Mouse (Mus musculus) CD4-positive, CD25-positive, alpha-beta regulatory T cell, adult 4 months (primary cell): Measurements from ENCODE around the gene Cpne5. TPM values are rescaled to one million over a fixed set of nuclear protein-coding genes. Genes with fewer than 3 reads are reported as not detected.

ENCODE experiments used
- ATAC-seq: one replicate; pipeline ENCODE4 v1.8.0; 2017
- polyA plus RNA-seq, 2 experiments: library from polyadenylated mRNA; unstranded; fragments of 100-300 nt; shearing (Covaris generic); gene quantifications; one replicate each; pipeline ENCODE4 v1.2.1; 2017

Cpne5 gene
- polyA plus RNA-seq, 2 experiments from 2014 or later: 2.2 to 2.3 TPM

DNA sequence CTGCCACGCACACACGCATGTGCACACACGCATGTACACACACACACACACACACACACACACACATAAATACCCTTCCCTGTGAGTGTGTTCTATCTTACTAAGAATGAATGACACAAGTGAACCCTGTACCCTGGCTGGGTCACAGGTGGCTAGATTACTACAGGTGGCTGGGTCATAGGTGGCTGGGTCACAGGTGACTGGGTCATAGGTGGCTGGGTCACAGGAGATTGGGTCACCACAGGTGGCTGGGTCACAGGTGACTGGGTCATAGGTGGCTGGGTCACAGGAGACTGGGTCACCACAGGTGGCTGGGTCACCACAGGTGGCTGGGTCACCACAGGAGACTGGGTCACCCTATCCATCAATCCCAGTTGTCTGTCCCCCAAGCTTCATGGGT is 27.9 kb downstream of the Cpne5 start:
- ATAC-seq: no peak

- no peak for ATAC-seq
Measured at GRCm38 (mm10) chr17:29206052-29206451, 31.9 kb downstream of the Cpne5 start.

- no peak for ATAC-seq
Measured at GRCm38 (mm10) chr17:29202604-29203003, 35.4 kb downstream of the Cpne5 start.

DNA sequence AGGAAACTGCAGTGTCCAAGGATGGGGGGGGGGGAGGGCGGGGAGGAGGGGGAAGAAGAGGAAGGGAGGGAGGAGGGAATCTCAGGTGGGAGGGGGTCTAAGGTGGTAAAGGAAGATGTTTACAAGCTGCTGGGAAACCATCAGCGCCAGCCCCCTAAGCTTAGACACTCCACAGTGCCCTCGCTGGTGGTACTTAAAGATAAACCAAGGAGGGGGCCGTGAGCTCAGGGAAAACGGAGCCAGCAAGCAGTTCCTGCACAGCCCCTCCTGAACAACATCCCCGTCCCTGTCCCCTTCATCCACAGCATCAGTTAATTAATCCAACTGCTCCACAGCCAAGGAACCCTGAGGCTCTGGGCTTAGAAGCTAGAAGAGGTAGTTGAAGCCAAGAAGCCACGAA is 38.1 kb downstream of the Cpne5 start:
- ATAC-seq: no peak

- peak; percentile 99 for ATAC-seq
Measured at GRCm38 (mm10) chr17:29199151-29199800, 38.7 kb downstream of the Cpne5 start.

GRCm38 (mm10) chr17:29195579-29195978 is 42.4 kb downstream of the Cpne5 start:
- no peak for ATAC-seq

- ATAC-seq: no peak
Measured at GRCm38 (mm10) chr17:29188989-29189388, 49.0 kb downstream of the Cpne5 start.

DNA sequence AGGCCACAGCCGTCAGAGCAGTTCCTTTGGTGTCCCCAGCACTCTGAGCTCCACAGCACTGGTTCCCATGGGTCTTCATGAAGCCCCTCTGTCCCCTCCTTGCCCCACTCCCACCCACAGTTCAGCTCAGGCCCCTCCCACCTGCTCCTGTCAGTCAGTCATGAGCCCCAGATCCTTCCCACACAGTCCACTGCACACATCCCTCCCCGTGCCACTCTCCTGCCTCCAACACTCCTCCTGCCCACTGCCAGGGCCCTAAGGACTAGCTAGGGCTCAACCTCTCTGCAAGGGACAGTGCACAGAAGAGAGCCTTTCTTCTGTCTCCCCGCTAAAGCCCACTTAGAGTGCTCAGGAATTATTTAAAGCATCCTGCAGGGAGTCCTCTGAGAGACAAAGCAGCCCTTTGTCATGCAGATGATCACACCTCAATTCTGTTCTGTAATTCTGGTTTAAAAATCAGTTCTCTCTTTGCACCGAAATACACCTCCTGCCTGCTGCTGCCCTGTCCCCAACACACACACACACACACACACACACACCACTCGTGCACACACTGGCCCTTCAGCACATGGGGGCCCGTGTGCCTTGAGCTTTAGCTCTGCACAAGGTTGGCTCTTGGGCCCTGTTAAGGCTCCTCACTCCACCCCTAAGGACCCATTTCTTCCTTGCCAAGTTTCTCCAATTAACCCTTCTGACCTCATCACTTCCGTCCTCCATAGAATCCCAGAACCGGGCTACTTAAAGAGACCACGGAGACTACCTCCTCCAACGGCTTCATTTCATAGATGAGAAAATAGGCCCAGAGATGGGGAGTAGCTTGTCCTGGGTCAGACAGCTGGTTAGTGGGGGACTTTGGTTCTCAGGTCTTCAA is 50.7 kb downstream of the Cpne5 start:
- no peak for ATAC-seq

DNA sequence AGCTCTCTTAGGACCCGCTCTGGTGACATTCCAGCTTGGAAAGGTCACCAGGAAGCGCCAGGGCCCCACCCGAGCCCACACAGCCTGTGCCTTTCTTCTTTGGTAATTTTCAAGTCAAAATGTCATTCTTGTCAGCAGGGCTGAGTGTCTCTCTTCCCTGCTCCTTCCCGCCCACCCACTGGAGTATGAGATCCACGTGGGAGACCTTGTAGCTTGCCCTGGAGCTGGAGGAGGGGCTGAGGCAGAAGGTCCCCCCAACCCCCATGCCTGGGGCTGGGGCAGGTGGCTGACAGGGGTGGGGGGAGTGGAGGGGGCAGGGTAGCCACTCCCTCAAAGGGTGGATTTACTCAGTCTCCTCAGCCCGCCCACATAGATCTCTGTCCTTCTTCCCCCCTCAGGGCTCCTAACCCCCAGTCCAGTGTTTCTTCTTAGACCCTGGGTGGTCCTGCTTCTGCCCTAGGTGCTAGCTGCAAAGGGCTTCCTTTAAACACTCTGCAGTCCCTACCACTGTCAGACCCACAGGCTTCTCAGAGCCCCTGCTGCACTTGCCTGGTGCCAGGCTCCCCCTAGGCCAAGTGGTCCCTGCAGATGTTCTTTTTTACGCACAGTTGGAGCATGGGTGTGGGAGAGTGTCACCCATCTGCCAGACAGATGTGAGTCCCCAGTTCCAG is 52.5 kb downstream of the Cpne5 start:
- no peak for ATAC-seq

DNA sequence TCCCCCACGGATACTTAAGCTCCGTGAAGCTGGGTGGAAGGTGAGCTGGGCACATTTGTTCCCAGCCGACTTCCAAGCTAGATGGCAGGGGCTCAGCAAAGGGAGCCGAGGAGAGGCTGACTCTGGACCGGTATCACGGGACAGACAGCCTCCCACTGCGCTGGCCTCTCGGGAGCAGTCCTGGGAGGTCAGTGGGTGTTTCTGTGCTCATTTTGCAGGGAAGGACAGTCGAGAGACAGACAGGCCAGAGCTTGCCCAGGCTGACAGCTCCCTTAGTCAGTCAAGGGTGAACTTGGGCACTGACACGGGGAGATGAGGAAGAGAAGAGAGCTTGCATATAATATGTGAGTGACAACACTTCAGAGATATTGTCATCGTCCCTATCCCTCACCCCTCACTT is 54.8 kb downstream of the Cpne5 start:
- no peak for ATAC-seq

DNA sequence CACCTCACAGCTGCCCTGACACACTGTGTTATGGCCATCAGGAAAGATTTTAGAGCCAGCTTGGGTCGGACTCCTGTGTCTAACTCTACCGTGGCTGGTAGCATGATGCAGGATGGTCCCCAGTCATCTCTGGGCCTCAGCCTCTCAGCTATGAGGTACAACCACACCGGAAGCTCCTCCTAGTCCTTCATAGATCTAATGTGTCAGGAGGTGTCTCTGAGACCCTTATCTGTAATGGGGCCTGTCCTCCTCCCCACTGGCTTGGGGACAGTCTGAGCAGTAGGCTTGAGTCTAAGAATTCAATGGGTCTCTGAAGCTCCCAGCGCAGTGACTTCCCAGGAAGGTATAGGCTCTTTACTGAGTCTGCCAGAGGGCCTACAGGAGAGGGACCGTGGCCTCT is 56.2 kb downstream of the Cpne5 start:
- no peak for ATAC-seq

DNA sequence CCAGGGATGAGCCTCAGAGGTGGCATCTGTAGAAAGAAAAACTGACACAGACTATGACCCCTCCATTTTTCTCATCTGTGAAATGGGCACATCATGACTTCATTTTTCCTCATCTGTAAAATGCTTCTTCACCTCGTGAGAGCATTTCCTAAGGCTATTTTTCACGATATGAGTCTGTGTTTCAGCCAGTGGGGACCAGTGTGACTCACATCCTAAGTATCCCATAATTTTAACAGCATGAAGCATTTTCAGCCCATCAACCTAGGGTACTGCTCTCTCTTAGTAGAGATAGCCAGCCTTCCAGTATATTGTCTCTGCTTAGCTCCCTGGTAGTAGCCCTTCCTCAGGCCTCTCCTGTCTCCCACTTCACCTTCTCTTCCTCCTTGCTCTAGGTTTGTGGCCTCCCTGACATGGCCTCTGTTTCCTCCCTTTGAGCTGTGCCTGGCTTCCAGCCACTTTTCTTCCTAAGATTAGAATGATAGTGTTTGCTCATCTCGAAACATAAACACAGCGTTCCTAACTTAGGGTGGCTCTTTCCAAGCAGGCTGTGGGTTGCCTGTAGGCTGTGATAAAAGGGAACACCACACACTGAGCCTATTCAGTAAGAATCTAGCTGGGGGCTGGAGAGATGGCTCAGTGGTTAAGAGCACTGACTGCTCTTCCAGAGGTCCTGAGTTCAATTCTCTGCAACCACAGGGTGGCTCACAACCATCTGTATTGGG is 57.4 kb downstream of the Cpne5 start:
- no peak for ATAC-seq

GRCm38 (mm10) chr17:29179917-29180316 is 58.0 kb downstream of the Cpne5 start:
- no peak for ATAC-seq

GRCm38 (mm10) chr17:29178503-29179059 is 59.4 kb downstream of the Cpne5 start:
- no peak for ATAC-seq

DNA sequence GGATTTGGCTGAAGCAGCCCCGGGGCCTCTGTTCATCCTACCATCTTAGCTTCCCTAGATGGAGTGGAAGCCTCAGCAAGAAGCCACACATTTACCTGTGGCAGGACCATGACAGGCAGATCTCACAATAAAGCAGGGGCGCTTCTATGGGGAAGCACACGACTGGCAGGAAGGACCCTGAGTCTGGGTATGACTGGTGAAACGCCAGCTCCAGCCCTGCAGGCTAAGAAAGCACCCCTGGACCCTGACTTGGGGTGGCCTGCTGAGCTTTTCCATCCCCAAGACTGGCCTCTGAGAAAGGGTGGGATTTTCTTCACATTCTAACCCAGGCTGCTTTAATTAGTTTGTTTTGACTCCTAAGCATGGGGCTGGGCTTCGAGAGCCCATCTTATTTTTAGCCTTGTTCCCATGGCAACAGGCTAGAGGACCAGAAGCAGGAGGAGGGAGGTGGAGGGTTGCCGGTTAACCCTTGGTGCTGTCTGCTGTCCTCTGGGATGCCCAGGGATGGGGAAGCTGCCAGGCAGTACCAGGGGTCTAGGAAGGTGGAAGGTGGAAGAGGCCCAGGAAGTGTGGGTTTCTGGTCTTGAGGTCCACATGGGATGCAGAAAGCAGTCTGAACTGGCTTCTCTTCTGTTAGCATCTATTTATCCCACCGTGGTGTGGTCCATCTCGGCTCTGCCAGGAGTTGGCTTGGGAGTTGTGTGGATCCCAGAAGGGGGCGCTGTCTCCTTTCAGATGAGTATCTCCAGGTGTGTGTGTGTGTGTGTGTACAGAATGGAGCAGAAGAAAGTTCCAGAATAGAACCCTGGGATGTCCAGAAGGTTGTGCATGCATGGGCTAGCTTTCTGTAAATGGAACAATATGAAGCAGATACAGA is 61.3 kb downstream of the Cpne5 start:
- no peak for ATAC-seq

DNA sequence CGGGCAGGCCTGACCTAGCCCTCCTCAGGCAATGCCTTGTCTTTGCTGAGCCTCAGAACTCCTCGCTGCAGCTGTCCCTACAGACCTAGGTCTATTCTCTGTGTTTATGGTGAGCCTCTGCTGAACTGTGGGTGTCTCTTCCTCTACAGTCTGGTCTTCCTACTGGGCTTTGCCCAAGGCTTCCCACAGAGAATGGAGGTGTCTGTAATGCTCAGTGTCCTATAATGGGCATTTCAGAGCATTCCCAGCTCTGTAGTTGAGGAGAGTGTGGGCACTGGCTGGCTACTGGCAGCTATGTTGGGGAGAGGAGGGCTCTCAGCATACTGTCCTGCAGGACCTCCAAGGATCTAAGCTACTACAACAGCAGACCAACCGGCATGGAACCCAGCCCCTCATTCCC is 62.3 kb downstream of the Cpne5 start:
- no peak for ATAC-seq

- no peak for ATAC-seq
Measured at GRCm38 (mm10) chr17:29173165-29173564, 64.8 kb downstream of the Cpne5 start.

DNA sequence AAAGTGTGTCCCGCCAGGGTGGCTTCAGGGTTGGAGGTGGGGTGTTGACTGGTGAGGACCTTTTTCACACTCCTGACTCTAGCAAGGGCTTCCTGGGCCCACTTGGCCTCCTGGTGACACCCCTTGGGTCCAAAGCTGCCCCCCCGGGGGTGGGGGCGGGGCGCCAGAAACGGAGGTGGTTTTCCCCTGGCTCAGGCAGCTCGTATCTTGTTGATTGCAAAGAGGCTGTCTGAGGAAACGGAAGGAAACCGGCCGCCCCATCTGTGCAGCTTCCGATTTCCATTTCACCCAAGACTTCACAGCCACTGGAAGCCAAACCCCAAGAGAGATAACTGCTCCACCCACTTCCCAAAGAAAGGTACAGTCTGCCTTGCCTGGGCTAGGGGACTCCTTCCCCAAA is 65.9 kb downstream of the Cpne5 start:
- peak; percentile 82 for ATAC-seq

DNA sequence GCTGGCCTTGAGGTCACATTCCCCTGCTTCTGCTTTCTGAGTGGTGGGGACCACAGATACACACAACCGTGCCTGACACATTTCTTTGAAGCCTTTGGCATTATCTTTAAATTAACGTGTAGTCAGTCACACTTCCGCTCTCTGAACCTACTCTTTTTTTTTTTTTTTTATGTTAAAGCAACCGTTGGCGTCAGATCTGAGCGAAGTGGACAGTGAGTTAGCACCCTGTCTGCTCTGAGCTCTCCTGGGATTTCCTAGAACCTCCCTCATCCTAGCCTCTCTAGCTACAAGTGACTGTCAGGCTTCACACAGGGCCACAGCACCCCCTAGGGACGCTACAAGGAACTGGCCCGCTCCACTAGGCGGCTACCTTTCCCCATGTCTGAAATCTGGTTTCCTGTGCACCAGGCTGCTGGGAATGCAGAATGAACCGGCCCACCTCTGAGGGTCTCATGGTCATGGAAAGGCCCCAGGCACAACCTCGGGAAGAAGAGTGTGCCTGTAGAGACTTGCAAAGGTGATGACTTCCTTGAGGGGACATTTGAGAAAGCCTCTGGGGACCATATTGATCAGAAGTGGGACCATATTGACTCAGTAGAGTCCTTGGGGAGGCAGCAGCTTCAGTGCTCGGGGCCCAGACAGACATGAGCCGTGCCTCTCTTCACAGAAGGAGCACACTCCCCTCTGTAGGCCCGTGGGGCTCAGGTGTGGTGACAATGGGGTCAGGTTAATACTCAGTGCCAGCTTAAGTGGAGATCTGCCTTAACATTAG is 66.8 kb downstream of the Cpne5 start:
- ATAC-seq: peak; percentile 72

- no peak for ATAC-seq
Measured at GRCm38 (mm10) chr17:29170431-29171000, 67.5 kb downstream of the Cpne5 start.
